Mouse (Mus musculus): ENCODE results near the gene Get4. TPM values are rescaled to one million over a fixed set of nuclear protein-coding genes. Genes with fewer than 3 reads are reported as not detected.

Gene Get4
- polyA plus RNA-seq, 1 experiment from 2014 or later, result 109 TPM

DNA sequence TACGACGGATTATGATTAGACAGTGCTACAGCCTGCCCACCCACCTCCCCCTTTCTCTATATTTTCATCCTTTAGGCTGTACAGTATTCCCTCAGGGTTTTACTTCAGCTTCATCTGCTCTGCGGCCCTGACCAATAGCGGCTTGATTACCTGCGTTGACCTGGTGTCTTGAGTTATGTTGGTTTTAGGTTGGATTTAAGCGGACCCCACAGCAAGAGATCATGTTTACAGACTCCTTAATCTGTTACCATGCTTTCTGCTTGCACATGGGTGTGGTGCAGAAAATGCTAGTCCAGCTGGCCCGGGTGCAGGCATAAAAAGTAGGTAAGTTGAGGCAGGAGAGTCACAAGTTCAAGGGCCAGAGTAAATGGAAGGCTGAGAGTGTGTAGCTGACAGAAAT lies 845 bp upstream of the Get4 start:
- 83% methylated on average over 7 of the region's 7 CpGs for WGBS
- H3K4me3 ChIP-seq (ENCODE audit: low read depth, low read length), result peak overlapping the region; percentile 74; the same call in 1 of the 2 replicates

GRCm38 (mm10) chr5:139251736-139252080 lies 416 bp upstream of the Get4 start:
- H3K4me3 ChIP-seq (ENCODE audit: low read depth, low read length), result peak overlapping the region; percentile 74
- H3K9me3 ChIP-seq (ENCODE audit: control insufficient read depth, low read length), result no peaks in the 10 kb centered on the region
- ATAC-seq (ENCODE audit: low read depth), result peak; percentile 36
- peak overlapping the region; percentile 66 for H3K9ac ChIP-seq (replicated peaks; ENCODE audit: low read depth, low read length)
- peak overlapping the region; percentile 72 for H3K4me2 ChIP-seq (ENCODE audit: low read depth, low read length)
- peaks cover 31% of the 10 kb centered on the region for H3K36me3 ChIP-seq (ENCODE audit: control insufficient read depth, insufficient read depth, low read length)
- WGBS, result 0% methylated on average over 8 of the region's 8 CpGs
- H3K4me1 ChIP-seq (ENCODE audit: control insufficient read depth, insufficient read depth, low read length), result peaks cover 10% of the 10 kb centered on the region
- peak overlapping the region; percentile 90 for H3K27ac ChIP-seq (ENCODE audit: low read depth, low read length)
- no peaks in the 10 kb centered on the region for H3K27me3 ChIP-seq (ENCODE audit: control insufficient read depth, insufficient read depth, low read length)

More for the DNA sequence above, 845 bp upstream of the Get4 start:
- H3K27ac ChIP-seq (ENCODE audit: low read depth, low read length), result no peak overlapping the region; the same call in 1 of the 2 replicates
- peak overlapping the region; percentile 72 for H3K4me2 ChIP-seq (ENCODE audit: low read depth, low read length)
- no peak for ATAC-seq (ENCODE audit: low read depth)
- H3K4me1 ChIP-seq (ENCODE audit: control insufficient read depth, insufficient read depth, low read length), result peaks cover 10% of the 10 kb centered on the region
- peak overlapping the region; percentile 66; the same call in 1 of the 2 replicates for H3K9ac ChIP-seq (replicated peaks; ENCODE audit: low read depth, low read length)
- H3K36me3 ChIP-seq (ENCODE audit: control insufficient read depth, insufficient read depth, low read length), result peaks cover 32% of the 10 kb centered on the region
- no peaks in the 10 kb centered on the region for H3K27me3 ChIP-seq (ENCODE audit: control insufficient read depth, insufficient read depth, low read length)
- no peaks in the 10 kb centered on the region for H3K9me3 ChIP-seq (ENCODE audit: control insufficient read depth, low read length)

DNA sequence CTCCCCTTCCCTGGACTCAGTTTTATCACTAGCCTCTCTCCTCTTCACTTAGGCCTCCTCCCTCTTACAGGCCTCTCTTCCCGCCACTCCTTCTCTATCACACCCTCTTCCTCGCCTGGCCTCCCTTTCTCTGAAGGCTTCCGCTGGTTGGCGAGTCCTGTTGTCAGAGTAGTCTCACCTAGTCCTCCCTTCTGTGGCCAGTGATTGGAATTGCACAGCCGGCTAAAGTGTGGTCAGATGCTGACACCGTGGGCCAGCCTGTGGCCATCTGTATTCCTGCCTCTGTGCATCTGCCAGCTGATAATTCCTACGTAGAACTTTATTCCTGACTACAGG lies 754 bp downstream of the Get4 start:
- H3K9ac ChIP-seq (replicated peaks; ENCODE audit: low read depth, low read length), result peak overlapping the region; percentile 84
- no peaks in the 10 kb centered on the region for H3K9me3 ChIP-seq (ENCODE audit: control insufficient read depth, low read length)
- H3K4me1 ChIP-seq (ENCODE audit: control insufficient read depth, insufficient read depth, low read length), result peaks cover 10% of the 10 kb centered on the region
- H3K4me2 ChIP-seq (ENCODE audit: low read depth, low read length), result peak overlapping the region; percentile 95
- H3K27me3 ChIP-seq (ENCODE audit: control insufficient read depth, insufficient read depth, low read length), result no peaks in the 10 kb centered on the region
- peak overlapping the region; percentile 74 for H3K4me3 ChIP-seq (ENCODE audit: low read depth, low read length)
- H3K36me3 ChIP-seq (ENCODE audit: control insufficient read depth, insufficient read depth, low read length), result peaks cover 19% of the 10 kb centered on the region
- WGBS, result 0% methylated on average over 7 of the region's 7 CpGs
- no peak for ATAC-seq (ENCODE audit: low read depth)
- H3K27ac ChIP-seq (ENCODE audit: low read depth, low read length), result peak overlapping the region; percentile 90

GRCm38 (mm10) chr5:139253301-139253741 lies 1.2 kb downstream of the Get4 start:
- Histone ChIP-seq H3K9me3 (ENCODE audit: control insufficient read depth, low read length) (no peaks in the 10 kb centered on the region), H3K27ac (ENCODE audit: low read depth, low read length) (peak overlapping the region; percentile 90), H3K27me3 (ENCODE audit: control insufficient read depth, insufficient read depth, low read length) (no peaks in the 10 kb centered on the region), H3K36me3 (ENCODE audit: control insufficient read depth, insufficient read depth, low read length) (peaks cover 15% of the 10 kb centered on the region), H3K9ac (replicated peaks; ENCODE audit: low read depth, low read length) (peak overlapping the region; percentile 84), H3K4me1 (ENCODE audit: control insufficient read depth, insufficient read depth, low read length) (peaks cover 10% of the 10 kb centered on the region), H3K4me2 (ENCODE audit: low read depth, low read length) (peak overlapping the region; percentile 95), H3K4me3 (ENCODE audit: low read depth, low read length) (peak overlapping the region; percentile 74)
- 7% methylated on average over 6 of the region's 6 CpGs for WGBS
- no peak for ATAC-seq (ENCODE audit: low read depth)

DNA sequence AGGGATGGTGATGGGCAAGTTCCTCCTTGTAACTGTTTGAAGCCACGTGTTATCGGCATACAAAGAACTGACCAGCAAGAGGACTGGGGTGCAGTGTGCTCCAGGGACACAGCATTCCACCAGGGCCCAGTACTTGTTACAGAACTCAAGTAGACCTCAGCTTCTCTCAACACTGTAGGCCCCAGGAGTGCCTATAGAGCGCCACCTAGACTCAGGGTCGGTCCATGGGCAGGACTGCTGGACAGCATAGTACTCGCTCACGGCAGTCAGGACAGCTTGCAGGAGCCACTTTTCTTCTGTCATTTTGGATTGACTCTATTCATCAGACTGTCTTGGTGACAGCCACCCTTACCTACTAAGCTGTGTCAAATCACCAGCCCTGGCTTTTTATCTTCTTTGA lies 2.8 kb downstream of the Get4 start:
- WGBS, result 82% methylated on average over 6 of the region's 6 CpGs
- H3K4me1 ChIP-seq (ENCODE audit: control insufficient read depth, insufficient read depth, low read length), result peaks cover 10% of the 10 kb centered on the region
- no peak overlapping the region for H3K9ac ChIP-seq (replicated peaks; ENCODE audit: low read depth, low read length)

GRCm38 (mm10) chr5:139255777-139256176 lies 3.7 kb downstream of the Get4 start:
- Histone ChIP-seq H3K27ac (ENCODE audit: low read depth, low read length) (no peak overlapping the region), H3K36me3 (ENCODE audit: control insufficient read depth, insufficient read depth, low read length) (no peaks in the 10 kb centered on the region), H3K9me3 (ENCODE audit: control insufficient read depth, low read length) (no peaks in the 10 kb centered on the region), H3K4me2 (ENCODE audit: low read depth, low read length) (no peak overlapping the region), H3K4me3 (ENCODE audit: low read depth, low read length) (no peak overlapping the region), H3K9ac (replicated peaks; ENCODE audit: low read depth, low read length) (no peak overlapping the region), H3K27me3 (ENCODE audit: control insufficient read depth, insufficient read depth, low read length) (no peaks in the 10 kb centered on the region), H3K4me1 (ENCODE audit: control insufficient read depth, insufficient read depth, low read length) (peaks cover 10% of the 10 kb centered on the region)
- WGBS, result 90% methylated on average over 6 of the region's 6 CpGs
- ATAC-seq (ENCODE audit: low read depth), result no peak

More for the DNA sequence above, 2.8 kb downstream of the Get4 start:
- no peaks in the 10 kb centered on the region for H3K9me3 ChIP-seq (ENCODE audit: control insufficient read depth, low read length)
- peaks cover 4% of the 10 kb centered on the region for H3K36me3 ChIP-seq (ENCODE audit: control insufficient read depth, insufficient read depth, low read length)
- no peak overlapping the region for H3K4me3 ChIP-seq (ENCODE audit: low read depth, low read length)
- ATAC-seq (ENCODE audit: low read depth), result no peak
- H3K27me3 ChIP-seq (ENCODE audit: control insufficient read depth, insufficient read depth, low read length), result no peaks in the 10 kb centered on the region
- no peak overlapping the region for H3K4me2 ChIP-seq (ENCODE audit: low read depth, low read length)
- H3K27ac ChIP-seq (ENCODE audit: low read depth, low read length), result no peak overlapping the region

GRCm38 (mm10) chr5:139256211-139256765 lies 4.2 kb downstream of the Get4 start:
- Histone ChIP-seq H3K27ac (ENCODE audit: low read depth, low read length) (no peak overlapping the region), H3K4me1 (ENCODE audit: control insufficient read depth, insufficient read depth, low read length) (peaks cover 10% of the 10 kb centered on the region), H3K27me3 (ENCODE audit: control insufficient read depth, insufficient read depth, low read length) (no peaks in the 10 kb centered on the region), H3K9ac (replicated peaks; ENCODE audit: low read depth, low read length) (no peak overlapping the region), H3K4me3 (ENCODE audit: low read depth, low read length) (no peak overlapping the region), H3K36me3 (ENCODE audit: control insufficient read depth, insufficient read depth, low read length) (no peaks in the 10 kb centered on the region), H3K4me2 (ENCODE audit: low read depth, low read length) (no peak overlapping the region), H3K9me3 (ENCODE audit: control insufficient read depth, low read length) (no peaks in the 10 kb centered on the region)
- 90% methylated on average over 3 of the region's 3 CpGs for WGBS
- ATAC-seq (ENCODE audit: low read depth), result no peak

- Histone ChIP-seq H3K27me3 (ENCODE audit: control insufficient read depth, insufficient read depth, low read length) (no peaks in the 10 kb centered on the region), H3K36me3 (ENCODE audit: control insufficient read depth, insufficient read depth, low read length) (no peaks in the 10 kb centered on the region), H3K9ac (replicated peaks; ENCODE audit: low read depth, low read length) (no peak overlapping the region), H3K9me3 (ENCODE audit: control insufficient read depth, low read length) (no peaks in the 10 kb centered on the region), H3K27ac (ENCODE audit: low read depth, low read length) (no peak overlapping the region), H3K4me2 (ENCODE audit: low read depth, low read length) (no peak overlapping the region), H3K4me1 (ENCODE audit: control insufficient read depth, insufficient read depth, low read length) (peaks cover 10% of the 10 kb centered on the region), H3K4me3 (ENCODE audit: low read depth, low read length) (no peak overlapping the region)
- WGBS, result 100% methylated on average over 1 of the region's 1 CpGs
- no peak for ATAC-seq (ENCODE audit: low read depth)
Measured at GRCm38 (mm10) chr5:139257265-139257664, 5.1 kb downstream of the Get4 start.

- Histone ChIP-seq H3K9me3 (ENCODE audit: control insufficient read depth, low read length) (no peaks in the 10 kb centered on the region), H3K36me3 (ENCODE audit: control insufficient read depth, insufficient read depth, low read length) (0 out of 2 replicates have a peak, but pooled peaks cover 5% of the 10 kb centered on the region), H3K9ac (replicated peaks; ENCODE audit: low read depth, low read length) (no peak overlapping the region), H3K27me3 (ENCODE audit: control insufficient read depth, insufficient read depth, low read length) (no peaks in the 10 kb centered on the region), H3K4me3 (ENCODE audit: low read depth, low read length) (no peak overlapping the region), H3K4me1 (ENCODE audit: control insufficient read depth, insufficient read depth, low read length) (peaks cover 10% of the 10 kb centered on the region), H3K27ac (ENCODE audit: low read depth, low read length) (no peak overlapping the region), H3K4me2 (ENCODE audit: low read depth, low read length) (no peak overlapping the region)
- 75% methylated on average over 4 of the region's 4 CpGs for WGBS
- ATAC-seq (ENCODE audit: low read depth), result no peak
Measured at GRCm38 (mm10) chr5:139257818-139258217, 5.7 kb downstream of the Get4 start.
